Mouse (Mus musculus) G1E (cell line): ENCODE data around the gene Sema6c.

Experiments used
- CTCF ChIP-seq: IDR thresholded peaks from 2 replicates; pipeline ENCODE4 v1.5.1; 2012; ENCODE audit warnings: low read depth, low read length, inconsistent platforms, mixed read lengths
- GATA1 ChIP-seq: IDR thresholded peaks from 2 replicates; pipeline ENCODE4 v1.6.1; 2012; ENCODE audit warnings: borderline replicate concordance, low read length, inconsistent platforms, mixed read lengths

GRCm38 (mm10) chr3:95147924-95148323 is 12.3 kb upstream of the Sema6c start:
- no peak for TF ChIP-seq CTCF
- TF ChIP-seq GATA1 = no peak
